ENCODE assay signal across 15 mouse cellular contexts in the genomic region with DNA sequence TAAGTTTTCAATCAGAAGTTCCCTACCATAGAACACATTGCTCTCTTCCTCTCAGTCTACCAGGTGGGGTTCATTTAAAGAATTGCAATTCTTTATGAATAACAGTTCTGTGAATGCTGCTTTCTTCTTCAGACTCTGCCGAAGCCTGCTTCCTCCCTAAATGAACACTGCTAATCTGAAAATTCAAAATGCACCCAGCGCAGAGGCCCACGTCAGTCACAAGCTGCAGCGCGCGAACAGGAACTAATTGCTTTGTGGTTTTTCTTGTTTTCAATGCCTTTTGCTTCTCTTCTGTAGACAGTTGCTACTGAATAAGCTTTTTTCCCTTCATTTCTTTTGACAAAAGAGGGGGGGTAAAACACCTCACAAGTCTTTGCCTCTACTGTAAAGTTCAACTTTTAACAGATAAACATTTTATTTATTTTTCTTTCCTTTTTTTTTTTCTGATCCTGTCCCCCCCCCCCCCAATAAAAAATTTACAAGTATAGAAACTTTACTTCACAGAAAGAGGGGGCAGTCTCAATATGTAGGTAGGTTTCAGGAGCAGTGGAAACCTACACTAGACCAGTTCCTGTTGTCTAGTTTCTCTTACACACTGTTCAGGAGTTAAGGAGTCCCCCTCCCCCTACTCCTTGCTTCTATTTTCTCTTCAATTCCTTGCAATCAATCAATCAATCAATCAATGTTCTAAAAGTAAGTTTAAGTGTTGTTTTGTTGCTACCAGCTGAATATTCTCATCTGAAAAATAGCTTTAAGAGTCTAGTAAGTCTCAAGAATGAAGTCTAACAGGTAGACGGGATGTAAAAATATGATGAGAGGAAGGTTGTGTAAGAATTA. TPM values are rescaled to one million over a fixed set of nuclear protein-coding genes. Genes with fewer than 3 reads are reported as not detected.
A peak's percentile ranks its signal among the peaks of the same experiment; 100 is the strongest.
DNase-seq lines count a peak whose midpoint lies in the region; ATAC-seq and TF ChIP-seq lines count a peak whose summit lies in the region.
"Had no signal": no experiment of that assay in that cellular context is flagged by ENCODE, and none has a peak within 500 bp of the region (broad histone marks: within the 10 kb centered on the region; RNA-seq: fewer than 3 reads in every experiment).

No protein-coding gene starts in this region.

- no peak overlapping the region for H3K4me3 ChIP-seq in small intestine, adult 2 months (ENCODE audit: low read depth, low read length)
- H3K4me3 ChIP-seq: erythroblast, embryonic 14.5 days; gastrocnemius, adult 2 months had no signal

- peak overlapping the region; percentile 40; the same call in 1 of the 2 replicates for H3K27ac ChIP-seq in small intestine, adult 2 months (ENCODE audit: insufficient read depth, low read depth, low read length)
- H3K27ac ChIP-seq: gastrocnemius, adult 2 months had no signal

- no peaks in the 10 kb centered on the region for H3K4me1 ChIP-seq in small intestine, adult 2 months (ENCODE audit: control insufficient read depth, insufficient read depth, insufficient read length, low read length)

- ATAC-seq in granulocyte monocyte progenitor cell, adult 5-6 weeks (replicated peaks; ENCODE audit: poor library complexity, severe bottlenecking) = peak; percentile 73

- no peak for TF ChIP-seq CTCF in small intestine, adult 2 months (IDR thresholded peaks at IDR 0.05; ENCODE audit: extremely low read depth, insufficient read length, insufficient replicate concordance, low read depth, low read length)

- no peak for TF ChIP-seq POLR2A in small intestine, adult 2 months (IDR thresholded peaks at IDR 0.05; ENCODE audit: low read depth, low read length)

- no peaks in the 10 kb centered on the region for H3K27me3 ChIP-seq in small intestine, adult 2 months (ENCODE audit: control insufficient read depth, insufficient read depth, low read length)
- H3K27me3 ChIP-seq: Patski had no signal

- peak; percentile 20 for DNase-seq in spleen, adult 12 weeks (ENCODE audit: low spot score)
- DNase-seq in spleen, postnatal 14 days (ENCODE audit: low spot score in 2 of 2) = no peak
- DNase-seq in heart, adult 8-10 months (ENCODE audit: low spot score) = no peak
- no peak for DNase-seq in heart, adult 11 months
- DNase-seq in gastrocnemius, adult 8-10 months (ENCODE audit: low spot score in 2 of 2) = no peak
- no peak for DNase-seq in frontal cortex, postnatal 36 days (ENCODE audit: low spot score in 2 of 2)
- DNase-seq: cerebellum, postnatal 14 days; gastrocnemius, adult 2 months; heart, postnatal 36 days; kidney, postnatal 25 days had no signal

- 70% methylated on average over 7 of the region's 7 CpGs for WGBS in small intestine, adult 2 months

- H3K36me3 ChIP-seq in small intestine, adult 2 months (ENCODE audit: control insufficient read depth, insufficient read depth, low read length) = no peaks in the 10 kb centered on the region

RNA-seq across cellular contexts. Expression of gene Rgs1, which starts 58.2 kb away (rescaled TPM):
- total RNA-seq in granulocyte monocyte progenitor cell, adult 5-6 weeks (2014; fragmentation: Nextera tagmentation) = 3.8 and 4.0 TPM in 2 replicates
- 65.3 and 73.3 TPM in 2 replicates for total RNA-seq in granulocyte monocyte progenitor cell, adult 5-6 weeks (2017)
- 0.11 and 0.43 TPM in 2 replicates for polyA plus RNA-seq in small intestine, adult 2 months (2012; rRNA removed)
- under 1 TPM in 2 of 4 experiments, not detected in 2; 0.37 to 0.78 TPM for total RNA-seq in heart, adult 8-10 months (2022)
- total RNA-seq in gastrocnemius, adult 8-10 months (2022) = not detected
- total RNA-seq: gastrocnemius, adult 2 months; heart, postnatal 36 days had no signal
- polyA plus RNA-seq: Patski; testis, adult 2 months had no signal
